Mouse (Mus musculus): ENCODE results near the gene Psen2. TPM values are rescaled to one million over a fixed set of nuclear protein-coding genes. Genes with fewer than 3 reads are reported as not detected.

The Psen2 gene
- polyA plus RNA-seq, 1 experiment from 2014 or later: 26.4 TPM

- no peaks in the 10 kb centered on the region for H3K27me3 ChIP-seq (replicated peaks; ENCODE audit: insufficient read depth, low read length)
- no peaks in the 10 kb centered on the region for H3K36me3 ChIP-seq (ENCODE audit: insufficient read depth, low read length)
- WGBS: 80% methylated on average over 7 of the region's 7 CpGs
- DNase-seq (ENCODE audit: low spot score): no peak
- TF ChIP-seq CTCF (IDR thresholded peaks at IDR 0.05) (no peak), EP300 (IDR thresholded peaks at IDR 0.05) (no peak)
- ATAC-seq: no peak
- no peak overlapping the region for H3K27ac ChIP-seq (ENCODE audit: low read length)
- H3K4me3 ChIP-seq (ENCODE audit: low read depth, low read length): no peak overlapping the region
- H3K4me2 ChIP-seq (replicated peaks; ENCODE audit: low read depth, low read length): no peak overlapping the region
- no peaks in the 10 kb centered on the region for H3K9me3 ChIP-seq (ENCODE audit: low read length)
- no peak overlapping the region for H3K9ac ChIP-seq (replicated peaks; ENCODE audit: low read depth)
- no peaks in the 10 kb centered on the region; the same call in 1 of the 2 replicates for H3K4me1 ChIP-seq (ENCODE audit: insufficient read depth, low read depth, low read length)
Measured at GRCm38 (mm10) chr1:180181304-180181965, 81.8 kb downstream of the Psen2 start.

- H3K36me3 ChIP-seq (ENCODE audit: insufficient read depth, low read length): no peaks in the 10 kb centered on the region
- ATAC-seq (no peak), DNase-seq (ENCODE audit: low spot score) (no peak)
- no peak overlapping the region for H3K27ac ChIP-seq (ENCODE audit: low read length)
- no peaks in the 10 kb centered on the region for H3K27me3 ChIP-seq (replicated peaks; ENCODE audit: insufficient read depth, low read length)
- 87% methylated on average over 2 of the region's 2 CpGs for WGBS
- H3K4me3 ChIP-seq (ENCODE audit: low read depth, low read length): no peak overlapping the region
- H3K4me2 ChIP-seq (replicated peaks; ENCODE audit: low read depth, low read length): no peak overlapping the region
- TF ChIP-seq CTCF (IDR thresholded peaks at IDR 0.05) (no peak), EP300 (IDR thresholded peaks at IDR 0.05) (no peak)
- no peaks in the 10 kb centered on the region for H3K9me3 ChIP-seq (ENCODE audit: low read length)
- no peak overlapping the region for H3K9ac ChIP-seq (replicated peaks; ENCODE audit: low read depth)
- H3K4me1 ChIP-seq (ENCODE audit: insufficient read depth, low read depth, low read length): no peaks in the 10 kb centered on the region; the same call in 1 of the 2 replicates
Measured at GRCm38 (mm10) chr1:180179840-180180239, 83.4 kb downstream of the Psen2 start.

- ATAC-seq (no peak), DNase-seq (ENCODE audit: low spot score) (no peak)
- Histone ChIP-seq H3K9me3 (ENCODE audit: low read length) (no peaks in the 10 kb centered on the region), H3K27ac (ENCODE audit: low read length) (no peak overlapping the region), H3K4me2 (replicated peaks; ENCODE audit: low read depth, low read length) (no peak overlapping the region), H3K9ac (replicated peaks; ENCODE audit: low read depth) (no peak overlapping the region), H3K36me3 (ENCODE audit: insufficient read depth, low read length) (no peaks in the 10 kb centered on the region), H3K4me3 (ENCODE audit: low read depth, low read length) (no peak overlapping the region), H3K27me3 (replicated peaks; ENCODE audit: insufficient read depth, low read length) (no peaks in the 10 kb centered on the region), H3K4me1 (ENCODE audit: insufficient read depth, low read depth, low read length) (no peaks in the 10 kb centered on the region; the same call in 1 of the 2 replicates)
- 88% methylated on average over 4 of the region's 4 CpGs for WGBS
- TF ChIP-seq CTCF (IDR thresholded peaks at IDR 0.05) (no peak), EP300 (IDR thresholded peaks at IDR 0.05) (no peak)
Measured at GRCm38 (mm10) chr1:180179100-180179499, 84.1 kb downstream of the Psen2 start.

- H3K4me2 ChIP-seq (replicated peaks; ENCODE audit: low read depth, low read length): no peak overlapping the region
- 72% methylated on average over 9 of the region's 9 CpGs for WGBS
- H3K4me3 ChIP-seq (ENCODE audit: low read depth, low read length): no peak overlapping the region
- H3K4me1 ChIP-seq (ENCODE audit: insufficient read depth, low read depth, low read length): no peaks in the 10 kb centered on the region; the same call in 1 of the 2 replicates
- no peak overlapping the region for H3K27ac ChIP-seq (ENCODE audit: low read length)
- H3K9me3 ChIP-seq (ENCODE audit: low read length): no peaks in the 10 kb centered on the region
- DNase-seq (ENCODE audit: low spot score) (no peak), ATAC-seq (peak; percentile 49)
- no peak overlapping the region for H3K9ac ChIP-seq (replicated peaks; ENCODE audit: low read depth)
- no peaks in the 10 kb centered on the region for H3K27me3 ChIP-seq (replicated peaks; ENCODE audit: insufficient read depth, low read length)
- H3K36me3 ChIP-seq (ENCODE audit: insufficient read depth, low read length): no peaks in the 10 kb centered on the region
- TF ChIP-seq EP300 (IDR thresholded peaks at IDR 0.05) (no peak), CTCF (IDR thresholded peaks at IDR 0.05) (no peak)
Measured at GRCm38 (mm10) chr1:180178340-180178739, 84.9 kb downstream of the Psen2 start.

Other genes with a start within 250 kb of the Psen2 start
- gene Coq8a, start 63.8 kb downstream of the Psen2 start, polyA plus RNA-seq (2015; fragmentation: Nextera tagmentation; extraction: Ambion mirVana): 16.4 and 18.6 TPM in 2 replicates
- 8.4 and 11.9 TPM in 2 replicates for gene Itpkb, start 67.0 kb upstream of the Psen2 start, polyA plus RNA-seq (2015; fragmentation: Nextera tagmentation; extraction: Ambion mirVana)
- gene Stum, start 220.1 kb upstream of the Psen2 start, polyA plus RNA-seq (2015; fragmentation: Nextera tagmentation; extraction: Ambion mirVana): 0.07 and 0.08 TPM in 2 replicates

All from lung, postnatal 0 days (tissue).